Mouse (Mus musculus) urinary bladder, postnatal 10 days (tissue): ENCODE measurements around the gene Maml3.

ENCODE experiments used
- DNase-seq: peaks from one replicate; pipeline ENCODE4 v3.0.0; 2022; ENCODE audit warnings: low spot score

The Maml3 gene

DNA sequence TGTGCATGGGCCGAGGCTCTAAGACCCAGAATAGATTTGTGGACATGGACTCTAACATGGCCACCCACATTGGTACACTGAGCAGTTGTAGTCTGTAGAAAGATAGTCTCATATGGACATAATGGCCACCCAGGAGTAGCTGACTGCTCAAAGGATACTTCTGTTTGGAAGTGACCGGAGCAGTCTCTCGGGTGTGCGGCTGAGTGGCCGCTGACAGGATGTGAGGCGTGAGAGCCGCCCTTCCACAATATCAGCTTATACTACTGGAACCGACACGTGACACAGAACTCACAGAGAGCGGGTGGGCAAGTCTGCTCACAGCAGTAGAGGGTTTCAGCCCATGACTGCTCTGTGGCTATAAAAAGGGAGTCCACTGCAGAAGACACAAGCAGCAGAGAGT is 283.3 kb downstream of the Maml3 start:
- DNase-seq = no peak

DNA sequence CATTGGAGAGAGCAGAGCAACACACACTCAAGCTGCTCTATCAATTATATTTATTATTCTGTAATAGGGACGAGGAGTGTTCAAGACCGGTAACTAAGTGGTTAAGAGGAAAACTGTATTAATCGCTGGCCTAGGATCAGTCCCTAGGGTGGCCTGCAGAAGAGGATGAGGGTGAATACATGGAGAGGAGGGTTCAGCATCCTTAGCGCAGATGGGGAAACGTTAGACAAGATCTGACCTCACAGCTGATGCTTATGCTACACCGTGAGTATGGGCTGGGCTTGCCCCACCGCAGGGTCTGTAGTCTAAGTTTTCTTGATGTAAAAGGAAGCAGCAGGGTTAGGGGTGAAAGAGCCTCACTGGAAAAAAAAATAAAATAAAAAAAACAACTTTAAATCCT is 285.8 kb downstream of the Maml3 start:
- no peak for DNase-seq

DNA sequence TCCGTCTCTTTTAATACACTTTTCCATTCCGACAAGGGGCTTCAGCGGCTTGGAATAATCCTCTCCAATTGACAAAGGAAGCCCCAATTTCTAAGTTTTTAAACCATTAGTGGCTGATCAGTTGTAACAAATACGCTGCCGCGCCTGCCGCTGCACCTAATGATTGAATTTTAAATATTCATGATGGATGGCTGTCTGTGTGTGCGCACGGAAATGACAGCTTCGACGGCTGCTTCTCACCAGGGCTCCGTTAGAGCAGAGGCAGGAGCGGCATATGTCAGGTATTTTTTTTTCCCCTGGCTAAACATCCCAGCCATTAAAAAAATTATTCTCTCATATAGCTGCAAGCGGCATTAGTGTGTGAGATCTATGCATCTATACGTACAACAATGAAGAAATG is 287.0 kb downstream of the Maml3 start:
- no peak for DNase-seq

DNA sequence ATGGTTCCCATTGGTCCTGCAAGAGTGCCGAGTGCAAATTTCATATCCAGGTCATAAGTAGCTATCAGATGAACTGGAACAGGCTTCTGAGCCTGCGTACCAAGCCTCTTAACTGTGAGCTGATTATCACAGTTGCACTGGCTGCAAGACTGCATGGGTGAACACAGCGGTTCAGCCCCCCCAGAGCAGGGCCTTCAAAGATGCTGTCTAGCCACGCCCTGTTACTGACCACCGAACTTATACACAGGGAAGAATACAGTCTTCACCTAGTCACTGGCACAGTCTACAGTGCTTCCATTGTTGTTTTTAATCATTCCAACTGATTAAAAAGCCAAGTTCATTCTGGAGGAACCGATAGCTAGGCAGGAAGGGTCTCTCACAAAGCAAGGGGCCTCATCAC is 287.5 kb downstream of the Maml3 start:
- no peak for DNase-seq

DNA sequence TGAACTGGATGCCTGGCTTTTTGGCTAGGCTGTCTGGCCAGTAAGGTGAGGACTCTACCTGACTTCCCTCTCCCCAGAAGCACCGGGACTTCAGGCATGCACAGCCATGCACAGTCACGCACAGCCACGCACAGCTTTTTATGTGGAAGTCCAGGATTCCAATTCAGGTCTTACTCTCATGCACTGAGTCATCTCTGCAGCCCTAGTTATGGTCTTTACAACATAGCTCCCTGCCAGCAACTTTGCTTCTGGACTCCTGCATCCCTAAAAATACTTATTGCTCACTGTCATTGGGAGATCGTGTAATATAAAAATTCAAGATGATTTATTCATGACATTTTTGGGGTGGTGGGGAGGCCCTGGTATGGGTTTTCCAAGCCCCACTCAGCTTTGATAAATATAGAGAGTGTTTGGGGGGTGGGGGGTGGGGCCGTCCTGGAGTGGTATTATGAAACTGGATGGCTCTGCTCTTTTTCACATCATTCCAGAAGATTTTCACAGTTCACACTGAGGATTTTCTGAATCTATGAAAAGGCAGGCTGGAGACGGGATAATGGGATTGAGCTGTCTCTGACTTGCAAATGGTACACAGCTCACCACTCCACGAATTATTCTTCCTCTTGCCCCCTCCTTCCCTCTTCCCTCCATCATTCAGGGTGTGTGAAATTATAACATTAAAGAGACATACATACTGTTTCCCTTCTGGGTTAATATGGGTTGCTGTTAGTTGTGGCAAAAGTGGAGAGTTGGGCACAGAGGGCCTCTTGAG is 288.2 kb downstream of the Maml3 start:
- no peak for DNase-seq

DNA sequence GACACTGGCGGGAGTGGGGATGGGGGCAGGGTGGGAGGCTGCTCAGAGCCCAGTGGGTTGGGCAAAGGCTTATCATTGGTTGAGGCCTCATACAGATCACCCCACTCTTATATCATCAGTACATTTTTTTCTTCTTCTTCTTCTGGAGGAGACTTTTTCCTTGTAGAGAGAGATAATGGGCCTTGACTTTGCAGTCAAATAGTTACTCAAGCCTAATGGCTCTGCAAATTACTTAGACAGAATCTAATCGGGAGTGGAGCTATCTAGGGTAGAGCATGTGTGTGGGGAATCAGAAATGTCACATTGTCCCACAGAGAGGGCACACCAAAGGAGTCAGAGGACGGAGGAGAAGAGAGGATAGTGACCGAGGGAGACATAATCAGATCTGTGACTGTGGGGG is 290.8 kb downstream of the Maml3 start:
- no peak for DNase-seq

DNA sequence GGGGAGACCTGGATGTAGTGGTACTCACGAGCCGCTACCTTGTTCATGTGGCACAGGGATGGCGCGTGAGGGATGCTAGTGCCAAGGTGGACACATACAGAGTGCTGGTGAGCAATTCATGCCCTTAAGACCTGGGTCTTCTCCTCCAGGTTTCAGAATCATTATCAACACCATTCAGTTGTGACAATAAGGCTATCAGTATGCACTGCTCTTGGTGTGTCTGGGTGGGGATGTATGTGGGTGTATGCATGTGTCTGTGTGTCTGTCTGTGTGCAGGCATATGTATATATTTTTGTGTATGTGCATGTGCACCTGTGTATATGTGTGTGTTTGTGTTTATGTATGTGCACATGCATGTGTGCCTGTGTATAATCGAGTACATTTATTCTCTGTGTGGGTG is 291.7 kb downstream of the Maml3 start:
- no peak for DNase-seq

DNA sequence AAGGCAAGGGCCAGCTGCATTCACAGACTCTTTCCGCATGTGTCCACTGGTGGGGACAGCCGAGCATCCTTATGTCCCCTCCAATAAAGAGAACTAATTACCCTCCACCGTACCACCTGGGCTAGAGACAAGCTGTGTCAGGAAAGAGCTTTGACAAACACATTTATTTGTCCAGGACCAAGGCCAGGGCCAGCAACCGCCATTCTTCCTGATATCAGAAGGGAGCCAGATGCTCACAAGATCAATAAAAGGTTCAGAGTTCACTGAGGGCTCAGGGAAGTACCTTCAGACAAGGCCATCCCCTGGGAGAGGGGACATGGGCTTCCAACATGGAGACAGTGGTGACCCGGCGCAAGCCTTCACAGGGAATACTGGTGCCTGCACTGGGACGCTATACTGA is 294.1 kb downstream of the Maml3 start:
- no peak for DNase-seq

DNA sequence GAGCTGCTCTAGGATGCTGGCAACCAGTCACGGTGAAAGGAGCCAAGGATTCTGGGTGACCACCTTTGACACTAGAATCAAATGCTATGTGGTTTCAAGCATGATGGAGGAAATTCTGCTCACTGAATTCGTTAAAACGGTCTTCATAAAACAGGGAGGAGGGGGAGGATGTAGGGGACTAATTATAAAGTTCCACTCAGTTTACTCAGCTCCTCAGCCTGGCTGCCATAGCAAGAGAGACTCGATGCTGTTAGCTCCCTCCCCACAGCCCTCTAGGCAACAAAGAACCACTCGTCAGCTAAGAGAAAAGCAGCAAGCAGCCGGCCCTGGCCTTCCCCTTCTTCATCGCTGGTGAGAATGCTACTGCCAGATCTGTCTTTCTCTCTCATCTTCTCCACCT is 295.1 kb downstream of the Maml3 start:
- DNase-seq = no peak

DNA sequence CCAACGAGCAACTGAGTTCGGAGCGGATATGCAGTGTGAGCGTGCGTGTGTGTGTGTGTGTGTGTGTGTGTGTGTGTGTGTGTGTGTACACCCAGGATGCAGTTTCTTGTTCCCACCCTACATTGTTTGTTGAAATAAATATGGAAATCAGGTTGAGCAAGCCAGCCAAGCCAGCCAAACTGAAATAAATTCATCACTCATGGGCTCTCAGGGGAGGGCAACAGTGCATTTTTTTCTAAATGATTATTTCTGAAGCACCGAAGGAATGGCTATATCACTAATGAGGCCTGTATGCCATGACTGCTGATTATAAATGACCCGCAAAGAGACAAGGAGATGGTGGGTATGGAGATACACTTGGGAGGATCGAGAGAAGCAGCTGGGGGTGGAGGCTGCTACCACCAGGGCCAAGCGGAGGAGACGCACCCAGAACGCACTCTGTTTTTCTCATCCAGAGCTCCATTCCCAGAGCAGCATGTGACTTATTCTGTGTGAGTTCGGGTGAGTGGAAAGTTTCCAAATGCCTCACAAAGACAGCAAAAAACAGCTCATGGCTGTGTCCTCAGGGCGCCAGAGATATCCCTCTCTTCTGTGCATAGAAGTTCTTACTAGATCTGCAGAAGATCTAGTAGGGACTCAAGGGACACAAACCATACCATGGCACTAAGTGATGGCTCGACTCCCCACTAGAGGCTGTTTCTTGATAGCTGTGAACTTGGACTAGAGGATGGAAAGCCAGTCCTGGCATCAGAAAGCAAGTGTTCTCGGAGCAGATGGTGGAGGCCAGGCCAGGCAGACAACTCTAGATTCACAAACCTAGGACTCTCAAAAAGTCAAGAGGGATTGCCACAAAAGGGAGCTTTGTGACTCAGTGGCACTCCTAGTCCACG is 296.6 kb downstream of the Maml3 start:
- DNase-seq = no peak

DNA sequence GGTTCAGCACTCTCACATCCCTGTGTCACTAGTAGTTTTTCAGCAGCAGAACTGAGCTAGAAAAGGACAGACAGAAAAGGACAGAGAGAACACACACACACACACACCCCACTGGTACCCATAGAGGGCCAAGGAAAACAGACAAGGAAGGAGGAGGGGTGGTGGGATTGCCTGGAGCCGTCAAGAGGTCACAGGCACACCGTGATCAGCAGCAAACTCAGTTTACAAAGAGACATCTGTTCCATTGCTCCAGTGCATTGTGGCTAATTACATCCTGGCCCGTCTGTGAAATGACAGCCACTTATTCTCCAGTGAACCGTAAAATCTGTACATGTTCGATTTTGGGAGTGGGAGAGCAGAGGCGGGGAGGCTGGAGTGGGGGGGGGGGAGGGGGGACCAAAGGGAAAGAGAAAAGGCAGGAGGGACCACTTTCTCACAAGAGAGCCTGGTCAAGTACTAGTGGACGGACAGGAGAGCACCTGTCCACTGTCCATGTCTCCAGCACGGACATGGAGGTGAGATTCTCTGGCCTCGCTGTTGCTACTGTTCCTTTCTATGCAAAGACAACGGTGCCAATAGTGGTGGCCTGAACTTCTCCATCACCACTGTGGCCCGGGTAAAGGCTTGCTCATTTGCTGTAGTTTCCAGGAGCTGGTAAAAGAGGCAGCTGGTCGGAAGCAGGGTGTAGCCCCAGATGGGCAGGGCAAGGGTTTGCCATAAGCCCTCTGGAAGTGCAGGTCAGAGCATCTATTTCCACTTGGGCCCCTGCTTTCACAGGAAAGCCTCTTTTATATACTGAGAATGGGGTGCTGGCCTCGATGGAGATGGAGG is 299.2 kb downstream of the Maml3 start:
- DNase-seq = no peak

DNA sequence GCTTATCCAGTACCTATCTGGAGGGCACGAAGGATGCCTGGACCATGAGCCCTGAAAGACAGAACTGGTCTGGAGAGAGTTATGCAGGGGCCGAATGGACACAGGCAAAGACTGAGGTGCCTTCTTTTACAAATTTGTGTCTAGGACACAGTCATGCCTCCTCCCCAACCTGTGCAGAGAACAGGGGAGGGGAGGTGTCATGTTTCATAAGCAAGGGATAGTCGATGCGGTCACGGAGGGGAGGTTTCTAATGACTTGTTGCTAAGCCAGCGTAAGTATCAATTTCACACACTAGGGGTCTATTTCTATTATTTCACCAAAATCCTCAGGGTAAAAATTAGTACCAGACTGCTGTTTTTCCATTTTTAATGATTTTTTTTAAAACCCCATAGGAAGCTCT is 301.0 kb downstream of the Maml3 start:
- DNase-seq = no peak

DNA sequence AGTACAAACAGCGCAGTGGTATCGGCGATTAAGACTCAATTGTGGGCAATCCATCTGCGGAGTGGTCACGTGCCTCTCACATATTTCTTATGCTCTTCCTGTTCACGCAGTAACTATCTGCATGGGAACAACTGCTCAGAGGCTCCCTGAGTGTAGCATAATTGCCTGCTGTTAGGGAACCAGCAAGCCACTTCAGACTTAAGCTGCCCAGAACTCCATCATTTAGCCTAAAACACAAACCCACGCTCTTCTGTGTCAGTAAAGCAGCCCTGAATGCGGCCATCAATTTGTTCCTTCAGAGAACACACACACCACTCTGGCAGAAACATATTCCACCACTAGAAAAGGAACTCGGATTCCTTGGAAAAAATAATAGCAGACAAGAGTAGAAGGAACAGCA is 305.2 kb downstream of the Maml3 start:
- DNase-seq = no peak

DNA sequence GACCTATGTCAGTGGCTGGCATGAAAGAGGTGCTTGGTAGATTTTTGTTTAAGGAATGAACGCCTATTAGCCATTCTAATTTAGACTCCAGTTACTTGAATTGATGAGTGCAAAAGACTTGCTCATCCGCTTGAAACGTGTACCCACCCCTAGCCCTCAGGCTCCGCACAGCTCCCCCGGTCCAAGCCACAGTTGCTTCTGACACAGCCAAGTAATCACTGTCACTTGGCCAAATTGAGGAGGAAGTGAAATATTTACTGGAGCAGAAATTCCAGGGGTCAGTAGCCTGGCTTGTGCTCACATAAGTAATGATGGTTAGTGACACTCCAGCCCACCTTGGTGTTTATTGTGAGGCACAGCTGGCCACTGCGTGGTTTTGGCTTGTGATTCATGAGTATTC is 308.0 kb downstream of the Maml3 start:
- no peak for DNase-seq

DNA sequence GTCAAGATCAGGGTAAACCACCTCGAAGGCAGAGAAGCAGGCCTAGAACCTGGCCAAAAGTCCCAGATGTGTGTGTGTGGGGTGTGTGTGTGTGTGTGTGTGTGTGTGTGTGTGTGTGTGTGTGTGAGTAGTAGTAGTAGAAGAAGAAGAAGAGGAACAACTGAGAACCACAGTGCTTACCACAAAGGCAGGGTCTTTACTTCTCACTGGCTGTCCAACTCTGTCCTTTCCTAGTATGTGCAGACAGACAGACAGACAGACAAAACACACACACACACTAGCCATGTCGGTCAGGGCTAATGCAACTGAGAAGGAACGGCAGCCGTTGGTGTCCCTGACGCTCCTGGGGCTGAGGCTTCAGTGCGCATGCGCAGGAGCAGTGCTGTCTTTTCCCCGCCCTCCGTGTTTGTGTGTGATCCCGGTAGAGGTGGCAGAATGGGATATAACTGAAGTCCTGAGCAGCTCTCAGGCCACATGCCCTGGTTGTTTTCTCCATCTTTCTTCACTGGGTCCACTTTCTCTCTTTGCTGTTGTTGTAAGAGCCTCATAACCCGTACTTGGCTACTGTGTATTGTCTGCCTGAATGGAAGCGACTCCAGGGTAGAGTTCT is 308.6 kb downstream of the Maml3 start:
- no peak for DNase-seq

DNA sequence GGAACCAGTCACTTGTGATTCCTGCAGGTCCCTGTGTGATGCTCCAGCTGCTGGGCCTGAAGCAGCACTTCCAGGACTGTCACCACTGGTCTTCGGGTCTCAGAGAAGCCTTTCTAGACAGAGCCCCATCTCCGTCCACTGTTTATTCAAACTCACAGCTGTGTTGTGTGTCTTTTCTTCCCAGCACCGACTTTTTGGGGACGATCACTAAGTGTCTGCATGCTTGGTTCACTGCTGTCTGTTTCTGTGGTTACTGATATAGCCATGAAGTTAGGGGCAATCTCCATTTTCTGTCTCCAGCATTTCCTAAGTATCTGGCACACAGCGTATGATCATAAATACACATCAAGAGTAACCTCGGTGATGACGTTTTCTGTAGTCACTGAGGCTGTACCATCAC is 313.3 kb downstream of the Maml3 start:
- DNase-seq = no peak

DNA sequence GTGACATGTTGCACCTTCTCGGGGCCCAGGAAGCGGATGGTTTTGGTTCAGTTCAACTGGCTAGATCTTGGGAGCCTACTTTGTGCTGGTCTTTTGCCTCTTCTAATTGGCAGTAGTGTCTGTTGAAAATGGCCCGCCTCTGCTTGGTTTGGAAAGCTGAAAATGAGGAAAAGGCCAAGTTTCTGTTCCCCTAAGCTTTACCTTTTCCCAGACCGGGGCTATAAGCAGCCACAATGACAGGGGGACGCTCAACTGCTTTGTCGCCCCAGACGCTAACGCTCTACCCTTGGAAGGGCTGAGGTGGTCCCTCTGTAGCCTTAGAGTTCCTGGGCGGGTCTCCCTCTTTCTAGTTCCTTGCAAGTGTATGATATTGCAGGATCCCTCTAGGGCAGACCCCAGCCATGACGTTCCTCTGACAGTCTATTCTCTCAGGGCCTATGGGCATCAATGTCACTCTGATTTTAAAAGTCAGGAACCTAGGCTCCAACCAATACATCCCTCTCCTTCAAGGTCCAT is 315.4 kb downstream of the Maml3 start:
- DNase-seq = no peak

DNA sequence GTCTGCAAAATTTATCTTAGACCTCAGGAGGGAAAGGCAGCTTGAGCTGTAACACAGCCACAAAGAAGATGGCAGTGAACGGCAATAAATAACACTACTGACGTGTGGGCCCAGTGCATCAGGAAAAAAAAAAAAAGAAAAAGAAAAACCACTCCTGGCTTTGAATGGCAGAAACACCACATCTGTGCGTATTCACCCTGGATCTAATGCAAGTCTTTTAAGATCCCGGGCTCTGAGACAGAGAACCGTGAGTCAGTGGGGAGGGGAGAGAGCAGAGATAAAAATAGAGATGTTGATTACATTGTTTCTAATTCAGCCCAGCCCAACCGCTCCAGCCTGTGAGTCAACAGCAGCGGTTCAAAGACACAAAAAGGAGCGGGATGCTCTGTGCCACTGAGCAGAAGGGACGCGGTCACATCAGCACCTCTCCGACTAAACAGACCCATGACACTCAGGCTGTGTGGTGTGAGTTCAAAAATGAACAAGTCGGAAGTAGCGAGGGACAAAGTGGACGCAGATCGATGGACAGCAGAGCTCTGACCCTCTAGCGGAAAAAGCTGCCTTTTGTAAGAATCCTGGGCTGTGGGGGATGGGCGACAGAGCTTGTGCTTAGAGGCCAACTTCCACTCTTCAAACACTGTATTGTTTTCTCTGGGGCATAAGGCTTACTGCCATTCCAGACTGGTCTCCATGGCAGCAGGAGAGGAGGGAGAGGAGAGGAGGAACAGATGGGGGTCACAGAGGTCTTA is 316.1 kb downstream of the Maml3 start:
- DNase-seq = no peak

DNA sequence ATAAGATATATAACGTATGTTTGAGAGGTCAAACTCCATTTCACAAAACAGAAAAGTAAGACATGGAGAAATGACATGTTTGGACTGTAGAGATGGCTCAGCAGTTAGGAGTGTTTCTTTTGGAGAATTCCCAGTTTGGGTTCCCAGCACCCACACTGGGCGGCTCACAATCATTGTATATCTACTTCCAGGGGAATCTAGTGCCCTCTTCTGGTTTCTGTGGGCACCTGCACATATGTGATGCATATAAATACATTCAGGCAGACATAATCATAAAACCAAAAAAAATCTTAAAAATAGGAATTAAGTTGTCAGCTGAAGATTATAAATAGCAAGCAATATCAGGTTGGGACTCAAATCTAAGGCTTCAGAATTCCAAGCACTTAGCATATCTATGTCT is 316.9 kb downstream of the Maml3 start:
- no peak for DNase-seq

DNA sequence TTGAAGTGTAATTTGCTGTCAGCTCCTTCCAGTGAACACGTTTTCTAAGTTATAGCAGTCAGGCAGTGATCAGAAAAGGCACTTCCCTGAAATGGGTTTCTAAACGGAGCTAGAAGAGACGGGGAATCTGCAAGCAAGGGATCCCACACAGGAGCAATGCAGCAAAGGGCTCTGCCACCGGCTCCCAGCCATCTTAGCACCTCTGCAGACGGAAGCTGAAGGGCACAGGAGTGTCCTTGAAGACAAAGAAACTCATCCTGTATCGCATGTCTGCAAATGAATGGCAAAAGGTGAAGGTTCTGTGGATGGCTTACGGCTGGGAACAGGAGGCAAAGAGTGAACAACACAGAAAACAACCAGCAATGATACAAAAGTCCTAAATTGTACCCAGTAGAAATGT is 319.1 kb downstream of the Maml3 start:
- no peak for DNase-seq

DNA sequence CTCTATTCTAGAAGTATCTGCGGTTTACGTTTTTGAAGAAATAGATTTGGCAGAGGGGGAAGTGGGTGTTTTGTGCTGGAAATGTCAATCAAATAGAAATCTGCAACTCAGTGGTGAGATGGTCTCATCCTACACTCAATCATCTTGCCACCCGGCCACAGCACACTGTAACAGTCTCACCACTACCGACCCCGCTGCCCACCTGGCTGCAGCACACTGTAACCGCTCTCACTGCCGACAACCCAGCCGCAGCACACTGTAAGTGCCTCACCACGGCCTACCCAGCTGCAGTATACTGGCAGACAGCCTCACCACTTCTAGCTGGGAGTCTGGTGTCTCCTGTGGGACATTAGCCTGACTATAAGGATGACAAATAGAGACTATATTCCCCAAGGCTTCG is 322.7 kb downstream of the Maml3 start:
- no peak for DNase-seq
